Mouse (Mus musculus) E14TG2a.4 (cell line): ENCODE results near the gene Plpp1.

Experiments
- CTCF ChIP-seq: conservative IDR thresholded peaks from 2 replicates; pipeline ENCODE4 v1.5.1; 2014; ENCODE audit warnings: low read length
- POU5F1 ChIP-seq: IDR thresholded peaks from 2 replicates; pipeline ENCODE4 v1.6.1; 2014; ENCODE audit warnings: low read length, borderline replicate concordance

DNA sequence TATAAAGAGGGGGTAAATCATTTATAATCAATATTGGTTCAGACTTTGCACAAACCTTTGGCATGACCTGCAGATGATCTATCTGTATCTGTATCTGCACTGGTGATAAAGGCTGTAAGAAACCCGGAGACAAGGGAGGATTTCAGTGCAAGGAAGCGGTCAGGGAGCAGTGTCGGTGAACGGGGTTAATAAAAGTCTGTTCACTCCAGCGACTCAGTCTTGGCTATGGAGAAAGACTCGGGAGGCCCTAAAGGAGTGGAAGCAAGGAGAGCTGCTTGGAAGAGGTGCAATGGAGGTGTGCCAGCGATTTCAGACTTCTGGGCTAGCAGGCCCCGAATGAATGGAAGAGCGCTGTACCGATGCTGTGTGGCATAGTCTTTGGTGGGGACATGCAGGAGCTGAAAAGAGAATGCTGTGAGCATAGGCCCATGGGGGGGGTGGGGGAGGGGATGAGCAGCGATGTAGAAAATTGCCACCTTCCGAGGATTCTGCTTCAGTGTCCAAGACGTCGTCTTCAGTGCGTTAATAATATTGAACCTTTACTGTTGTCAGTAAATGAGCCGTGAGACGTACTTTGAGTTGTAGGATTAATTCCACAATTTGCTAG, 53.2 kb downstream of the Plpp1 start:
- TF ChIP-seq POU5F1 (no peak), CTCF (no peak)
